Mouse (Mus musculus) bone marrow, adult 2 months (tissue): ENCODE data around the gene Zfand3.

Experiments
- CTCF ChIP-seq: fragments of 200-500 bp; IDR thresholded peaks from 2 replicates; pipeline ENCODE4 v1.5.1; 2011; ENCODE audit warnings: low read length, control low read depth; ENCODE audit not compliant: control insufficient read depth, insufficient read depth
- POLR2A ChIP-seq: fragments of 200-500 bp; IDR thresholded peaks from 2 replicates; pipeline ENCODE4 v1.6.1; 2011; ENCODE audit warnings: low read depth, mild to moderate bottlenecking, control low read depth, low read length, borderline replicate concordance; ENCODE audit not compliant: control insufficient read depth

- no peak for TF ChIP-seq POLR2A
- TF ChIP-seq CTCF, result no peak
Observed at GRCm38 (mm10) chr17:30178402-30178801, 173.9 kb downstream of the Zfand3 start.
